In genomic region chr7:132790447-132791219, GRCm38 (mm10) we compare ENCODE assay signal across 14 mouse cellular contexts. TPM values are rescaled to one million over a fixed set of nuclear protein-coding genes. Genes with fewer than 3 reads are reported as not detected.
DNase-seq lines count a peak whose midpoint lies in the region; ATAC-seq and TF ChIP-seq lines count a peak whose summit lies in the region.
"Had no signal": no experiment of that assay in that cellular context is flagged by ENCODE, and none has a peak within 500 bp of the region (broad histone marks: within the 10 kb centered on the region; RNA-seq: fewer than 3 reads in every experiment).

No protein-coding gene starts in this region.

- no peak overlapping the region for H3K9ac ChIP-seq in intestine, postnatal 0 days (ENCODE audit: low read depth, low read length)

- DNase-seq in cerebellum, postnatal 10 days, result peak; percentile 74 to 80
- DNase-seq in cerebellum, adult 11 months, result no peak
- DNase-seq in left cerebral cortex, postnatal 4 days, result peak; percentile 71
- DNase-seq in left cerebral cortex, adult 11 months (ENCODE audit: low spot score), result no peak
- peak; percentile 22 for DNase-seq in ES-CJ7 (ENCODE audit: low read depth, low spot score)
- DNase-seq in heart, postnatal 14 days, result no peak
- DNase-seq in natural killer cell, adult 2 months (ENCODE audit: low spot score in 2 of 2), result no peak
- DNase-seq: adrenal gland, postnatal 10 days; heart, postnatal 36 days; kidney, postnatal 4 days; liver; spleen, adult 18-20 months had no signal

- peaks cover 36% of the 10 kb centered on the region for H3K4me1 ChIP-seq in intestine, postnatal 0 days (replicated peaks; ENCODE audit: control insufficient read depth, insufficient read depth, low read length)

- peak; percentile 48 for ATAC-seq in intestine, postnatal 0 days
- ATAC-seq: lung, postnatal 0 days had no signal

- peak overlapping the region; percentile 42; the same call in 1 of the 2 replicates for H3K27ac ChIP-seq in intestine, postnatal 0 days (ENCODE audit: low read depth, low read length)

- no peaks in the 10 kb centered on the region for H3K36me3 ChIP-seq in intestine, postnatal 0 days (ENCODE audit: control insufficient read depth, insufficient read depth)

- H3K4me2 ChIP-seq in intestine, postnatal 0 days (replicated peaks; ENCODE audit: low read depth), result peak overlapping the region; percentile 14; the same call in 1 of the 2 replicates

- no peaks in the 10 kb centered on the region for H3K9me3 ChIP-seq in intestine, postnatal 0 days (ENCODE audit: control insufficient read depth)

- no peaks in the 10 kb centered on the region for H3K27me3 ChIP-seq in intestine, postnatal 0 days (replicated peaks; ENCODE audit: control insufficient read depth, insufficient read depth, low read length)

- H3K4me3 ChIP-seq in intestine, postnatal 0 days (ENCODE audit: low read depth, low read length), result no peak overlapping the region

- WGBS in intestine, postnatal 0 days, result 59% methylated on average over 14 of the region's 14 CpGs

- intact Hi-C loops in left cerebral cortex, postnatal 4 days (cut with DNase I), result no loop called here
- intact Hi-C loops in heart, postnatal 14 days (cut with DNase I), result no loop called here

- TF ChIP-seq CTCF in intestine, postnatal 0 days (IDR thresholded peaks at IDR 0.05; ENCODE audit: low read depth), result no peak

RNA-seq across cellular contexts. Expression of gene Fam53b, which starts 23.1 kb away (rescaled TPM):
- total RNA-seq in left cerebral cortex, postnatal 4 days (2021), result 10 to 100 TPM; 13.4 to 13.8 TPM
- polyA plus RNA-seq in intestine, postnatal 0 days (2015; fragmentation: Nextera tagmentation; extraction: Ambion mirVana), result 13.5 and 17.3 TPM in 2 replicates
- 10 to 100 TPM; 29.2 to 34.1 TPM for total RNA-seq in heart, postnatal 14 days (2021)

Comparison
In these comparisons a context has a peak if more than half of its experiments do, and no peak if none do; other contexts are left out.
1. DNase-seq: peak in cerebellum, postnatal 10 days (2 of 2), left cerebral cortex, postnatal 4 days (single experiment) and ES-CJ7 (single experiment); none in cerebellum, adult 11 months (single experiment), left cerebral cortex, adult 11 months (single experiment), heart, postnatal 14 days (0 of 2) and natural killer cell, adult 2 months (0 of 2).